Mouse (Mus musculus): Measurements from ENCODE around the gene Mbnl2. TPM values are rescaled to one million over a fixed set of nuclear protein-coding genes. Genes with fewer than 3 reads are reported as not detected.

The Mbnl2 gene
- polyA plus RNA-seq, 1 experiment from 2014 or later = 71.5 TPM

DNA sequence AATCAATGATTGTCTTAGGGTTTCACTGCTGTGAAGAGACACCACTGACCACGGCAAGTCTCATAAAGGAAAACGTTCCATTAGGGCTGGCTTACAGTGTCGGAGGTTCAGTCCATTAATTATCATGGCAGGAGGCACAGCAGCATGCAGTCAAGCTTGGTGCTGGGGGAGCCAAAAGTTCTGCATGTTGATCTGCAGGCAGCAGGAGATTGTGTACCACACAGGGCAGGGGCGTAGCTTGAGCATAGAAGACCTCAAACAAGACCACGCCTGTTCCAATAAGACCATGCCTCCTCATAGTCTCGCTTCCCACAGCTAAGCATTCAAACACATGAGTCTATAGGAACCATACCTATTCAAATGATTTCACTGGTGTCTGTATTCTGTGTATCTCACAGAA, 85.7 kb downstream of the Mbnl2 start:
- Histone ChIP-seq H3K4me1 (peaks cover 21% of the 10 kb centered on the region), H3K4me3 (no peak overlapping the region), H3K9me3 (no peaks in the 10 kb centered on the region), H3K36me3 (peaks cover 9% of the 10 kb centered on the region; the same call in 1 of the 2 replicates), H3K27me3 (ENCODE audit: insufficient read depth, poor library complexity, severe bottlenecking) (no peaks in the 10 kb centered on the region), H3K27ac (no peak overlapping the region)
- WGBS = 88% methylated on average over 6 of the region's 6 CpGs
- no peak for DNase-seq (ENCODE audit: low spot score)

DNA sequence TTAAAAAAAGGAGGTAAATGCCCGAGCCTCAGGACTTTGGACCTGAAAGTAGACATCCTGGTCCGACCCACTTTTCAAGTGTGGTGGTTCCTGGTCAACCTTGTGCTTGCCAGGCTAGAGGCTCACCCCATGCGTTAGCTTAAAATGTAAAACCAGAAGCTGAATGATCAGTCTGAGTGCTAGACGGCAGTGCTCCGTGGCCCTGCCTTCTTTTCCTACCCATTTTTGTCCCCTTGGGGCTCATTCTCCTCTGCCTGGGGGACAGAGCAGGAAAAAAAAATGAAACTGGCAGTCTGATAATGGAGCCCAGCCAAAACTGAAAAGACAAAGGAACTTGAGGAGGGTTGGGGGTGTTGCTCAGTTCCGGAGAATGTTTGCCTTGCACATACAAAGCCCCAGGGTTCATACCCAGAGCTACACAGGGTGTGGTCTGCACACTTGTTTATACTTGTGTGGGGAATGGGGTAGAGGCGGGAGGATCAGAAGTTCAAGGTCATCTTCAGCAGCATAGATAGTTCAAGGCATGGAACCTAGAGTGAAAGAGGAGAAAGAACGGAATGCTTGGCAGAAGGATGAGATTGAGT, 87.0 kb downstream of the Mbnl2 start:
- no peak for DNase-seq (ENCODE audit: low spot score)
- 75% methylated on average over 8 of the region's 8 CpGs for WGBS
- H3K9me3 ChIP-seq = no peaks in the 10 kb centered on the region
- no peak overlapping the region for H3K4me3 ChIP-seq
- no peaks in the 10 kb centered on the region for H3K27me3 ChIP-seq (ENCODE audit: insufficient read depth, poor library complexity, severe bottlenecking)
- H3K36me3 ChIP-seq = peaks cover 12% of the 10 kb centered on the region; the same call in 1 of the 2 replicates
- H3K4me1 ChIP-seq = peaks cover 20% of the 10 kb centered on the region
- peak overlapping the region; percentile 56; the same call in 1 of the 2 replicates for H3K27ac ChIP-seq

DNA sequence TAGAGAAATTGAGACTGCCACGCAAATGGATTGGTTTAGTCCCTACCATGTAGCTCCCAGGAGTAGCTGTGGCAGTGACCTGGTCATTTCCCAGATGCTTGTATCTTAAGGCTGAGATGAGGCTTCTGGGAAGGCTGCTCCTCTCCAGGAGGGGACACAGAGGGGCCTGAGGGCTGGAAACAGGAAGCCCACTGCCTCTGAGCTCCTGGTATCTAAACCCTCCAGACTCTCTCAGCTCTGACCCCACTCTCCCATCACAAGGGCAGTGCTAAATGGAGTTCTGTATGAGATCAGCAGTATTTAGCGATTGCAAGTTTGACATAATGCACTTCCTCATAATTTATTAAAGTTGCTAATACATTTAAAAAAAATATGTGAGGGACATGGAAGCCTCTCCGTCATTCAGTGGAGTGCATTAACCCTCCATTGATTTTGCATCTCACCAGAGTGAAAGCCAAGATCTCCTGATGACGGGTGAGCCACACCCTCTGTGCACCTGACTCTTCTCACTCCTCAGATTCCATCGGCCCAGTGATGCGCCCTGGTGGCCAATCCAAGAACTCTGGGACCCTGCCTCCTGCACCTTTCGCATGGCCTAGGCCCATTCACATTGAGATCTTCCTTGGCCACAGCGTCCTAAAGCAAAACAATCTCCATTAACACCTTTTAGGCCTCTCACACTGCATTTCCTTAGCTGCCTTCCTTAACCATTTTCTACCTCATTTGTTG, 87.8 kb downstream of the Mbnl2 start:
- Histone ChIP-seq H3K4me1 (peaks cover 27% of the 10 kb centered on the region), H3K4me3 (no peak overlapping the region), H3K27me3 (ENCODE audit: insufficient read depth, poor library complexity, severe bottlenecking) (no peaks in the 10 kb centered on the region), H3K36me3 (peaks cover 12% of the 10 kb centered on the region; the same call in 1 of the 2 replicates), H3K27ac (peak overlapping the region; percentile 56), H3K9me3 (no peaks in the 10 kb centered on the region)
- DNase-seq (ENCODE audit: low spot score) = no peak
- 71% methylated on average over 8 of the region's 8 CpGs for WGBS

DNA sequence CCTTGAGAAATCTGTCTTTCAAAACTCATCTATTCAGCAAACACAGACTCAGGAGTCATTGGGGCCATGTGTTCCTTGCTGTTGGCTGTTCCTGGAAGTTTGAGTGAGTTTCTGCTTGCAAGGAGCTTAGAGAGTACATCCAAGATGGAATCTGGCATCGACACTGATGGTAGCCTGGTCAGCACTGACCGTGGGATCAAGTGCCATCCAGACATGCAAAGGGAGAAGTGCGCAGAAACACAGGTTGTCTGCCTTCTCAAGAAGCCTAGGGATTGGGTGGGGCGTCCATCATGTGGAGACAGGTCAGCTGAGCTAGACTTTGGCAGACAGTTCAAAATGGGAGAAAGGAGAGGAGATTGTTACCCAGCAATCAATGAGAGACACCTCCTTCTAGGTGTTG, 89.6 kb downstream of the Mbnl2 start:
- Histone ChIP-seq H3K4me3 (no peak overlapping the region), H3K27ac (no peak overlapping the region), H3K36me3 (0 out of 2 replicates have a peak, but pooled peaks cover 6% of the 10 kb centered on the region), H3K27me3 (ENCODE audit: insufficient read depth, poor library complexity, severe bottlenecking) (no peaks in the 10 kb centered on the region), H3K4me1 (peaks cover 45% of the 10 kb centered on the region), H3K9me3 (no peaks in the 10 kb centered on the region)
- 94% methylated on average over 4 of the region's 4 CpGs for WGBS
- no peak for DNase-seq (ENCODE audit: low spot score)

DNA sequence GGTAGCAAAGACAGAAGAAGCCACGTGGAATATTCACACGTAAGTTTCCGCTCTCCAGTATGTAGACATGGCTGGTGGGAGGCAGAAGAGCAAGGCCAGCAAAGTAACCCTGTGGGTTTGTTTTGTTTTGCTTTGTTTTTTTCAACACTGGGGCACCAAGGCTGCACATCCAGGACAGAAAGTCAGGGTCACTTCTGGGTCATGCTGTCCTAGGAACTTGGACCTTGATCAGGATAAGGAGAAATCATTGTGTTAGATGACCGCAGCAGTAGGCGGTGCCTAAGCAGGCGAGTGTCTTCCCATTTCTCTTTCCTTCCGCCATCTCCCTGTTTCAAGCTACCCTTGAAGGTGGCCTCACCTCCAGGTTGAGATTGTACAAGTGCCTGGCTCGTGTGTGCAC, 91.5 kb downstream of the Mbnl2 start:
- 0 out of 2 replicates have a peak, but pooled peaks cover 6% of the 10 kb centered on the region for H3K36me3 ChIP-seq
- no peaks in the 10 kb centered on the region for H3K9me3 ChIP-seq
- H3K27me3 ChIP-seq (ENCODE audit: insufficient read depth, poor library complexity, severe bottlenecking) = no peaks in the 10 kb centered on the region
- peaks cover 62% of the 10 kb centered on the region for H3K4me1 ChIP-seq
- H3K27ac ChIP-seq = no peak overlapping the region
- no peak for DNase-seq (ENCODE audit: low spot score)
- 84% methylated on average over 8 of the region's 8 CpGs for WGBS
- H3K4me3 ChIP-seq = no peak overlapping the region

DNA sequence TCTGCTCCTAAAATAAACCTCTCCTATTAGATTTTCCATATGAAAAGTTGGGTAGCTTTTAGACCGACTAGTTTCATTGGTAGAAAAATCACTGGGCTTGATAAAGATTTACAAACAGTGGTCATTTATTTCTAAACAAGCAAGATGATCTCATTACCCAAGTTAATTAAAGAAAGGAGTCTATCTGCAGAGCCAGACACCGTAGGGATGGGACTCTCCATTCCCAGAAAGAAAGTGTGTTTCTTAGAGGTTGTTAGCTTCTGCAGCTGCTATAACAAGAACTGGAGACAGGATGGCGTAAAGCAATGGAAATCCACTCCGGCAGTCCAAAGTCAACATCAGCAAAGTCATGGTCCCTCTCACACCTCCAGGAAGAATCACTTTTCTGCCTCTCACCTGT, 92.1 kb downstream of the Mbnl2 start:
- no peaks in the 10 kb centered on the region for H3K9me3 ChIP-seq
- peaks cover 65% of the 10 kb centered on the region for H3K4me1 ChIP-seq
- H3K27me3 ChIP-seq (ENCODE audit: insufficient read depth, poor library complexity, severe bottlenecking) = no peaks in the 10 kb centered on the region
- no peak overlapping the region for H3K27ac ChIP-seq
- 0 out of 2 replicates have a peak, but pooled peaks cover 6% of the 10 kb centered on the region for H3K36me3 ChIP-seq
- WGBS = 85% methylated on average over 4 of the region's 4 CpGs
- DNase-seq (ENCODE audit: low spot score) = no peak
- H3K4me3 ChIP-seq = no peak overlapping the region

DNA sequence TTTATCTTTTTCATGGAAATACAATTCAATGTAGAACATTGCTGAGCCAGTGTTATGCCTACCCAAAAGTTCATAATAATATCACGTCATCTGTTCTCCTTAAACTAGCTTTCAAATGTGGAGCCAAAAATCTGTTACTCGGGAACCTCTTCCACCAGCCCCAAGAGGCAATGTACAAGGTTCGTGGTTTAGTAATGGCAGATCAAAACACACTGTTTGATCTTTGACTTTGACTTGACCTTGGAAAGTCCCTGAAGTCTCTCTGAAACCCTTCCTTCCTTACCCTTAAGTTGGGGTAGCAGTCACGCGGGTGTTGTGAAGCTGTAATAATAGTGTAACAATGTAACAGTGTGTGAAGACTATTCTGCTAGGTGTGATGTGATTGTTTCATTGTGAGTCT, 93.0 kb downstream of the Mbnl2 start:
- no peak for DNase-seq (ENCODE audit: low spot score)
- Histone ChIP-seq H3K27me3 (ENCODE audit: insufficient read depth, poor library complexity, severe bottlenecking) (no peaks in the 10 kb centered on the region), H3K27ac (peak overlapping the region; percentile 59), H3K4me3 (no peak overlapping the region), H3K9me3 (no peaks in the 10 kb centered on the region), H3K36me3 (0 out of 2 replicates have a peak, but pooled peaks cover 6% of the 10 kb centered on the region), H3K4me1 (peaks cover 67% of the 10 kb centered on the region)
- 74% methylated on average over 5 of the region's 5 CpGs for WGBS

DNA sequence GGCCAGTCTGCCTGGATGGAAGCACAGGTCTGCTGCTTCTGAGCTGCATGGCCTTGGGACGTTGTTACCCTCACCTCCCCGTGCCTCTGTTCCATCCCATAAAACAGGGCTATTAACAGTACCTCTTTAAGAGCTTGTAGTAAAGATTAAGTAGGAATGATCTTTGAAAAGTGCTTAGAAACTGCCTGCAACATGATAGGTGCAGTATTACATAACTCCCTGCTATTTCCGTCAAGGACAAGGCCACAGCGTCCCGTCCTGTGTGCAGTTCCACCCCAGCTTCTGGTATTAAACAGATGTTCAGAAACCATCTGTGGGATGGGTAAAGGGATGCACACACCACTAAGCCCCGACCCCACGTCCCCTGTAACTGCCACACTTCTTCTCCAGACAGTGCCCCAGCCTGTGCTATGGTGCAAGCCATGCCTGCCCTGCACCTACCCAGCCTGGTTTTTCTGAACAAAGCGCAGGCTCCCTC, 93.5 kb downstream of the Mbnl2 start:
- Histone ChIP-seq H3K27ac (peak overlapping the region; percentile 59), H3K27me3 (ENCODE audit: insufficient read depth, poor library complexity, severe bottlenecking) (no peaks in the 10 kb centered on the region), H3K9me3 (no peaks in the 10 kb centered on the region), H3K4me1 (peaks cover 72% of the 10 kb centered on the region), H3K36me3 (0 out of 2 replicates have a peak, but pooled peaks cover 3% of the 10 kb centered on the region), H3K4me3 (no peak overlapping the region)
- no peak for DNase-seq (ENCODE audit: low spot score)
- 62% methylated on average over 8 of the region's 8 CpGs for WGBS

DNA sequence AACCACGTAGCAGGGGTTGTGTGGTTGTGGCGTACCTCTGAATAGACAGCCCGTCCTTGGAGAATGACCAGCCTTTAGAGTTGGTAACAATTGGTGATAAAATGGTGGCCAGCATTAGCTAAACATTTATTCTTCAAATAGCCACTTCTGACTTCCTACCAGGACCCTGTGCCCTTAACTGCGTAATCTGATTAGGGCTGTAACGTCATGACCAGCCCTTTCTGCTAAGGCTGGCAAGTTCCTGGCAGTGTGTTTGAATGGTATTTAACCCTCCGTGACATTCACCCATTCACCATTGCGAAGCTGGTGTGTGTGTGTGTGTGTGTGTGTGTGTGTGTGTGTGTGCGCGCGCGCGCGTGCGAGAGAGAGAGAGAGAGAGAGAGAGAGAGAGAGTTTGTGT, 94.6 kb downstream of the Mbnl2 start:
- H3K4me3 ChIP-seq = no peak overlapping the region
- no peaks in the 10 kb centered on the region for H3K9me3 ChIP-seq
- no peaks in the 10 kb centered on the region for H3K27me3 ChIP-seq (ENCODE audit: insufficient read depth, poor library complexity, severe bottlenecking)
- H3K27ac ChIP-seq = 0 out of 2 replicates have a peak overlapping the region, but pooled peaks have one; percentile 13
- no peak for DNase-seq (ENCODE audit: low spot score)
- 0 out of 2 replicates have a peak, but pooled peaks cover 3% of the 10 kb centered on the region for H3K36me3 ChIP-seq
- WGBS = 77% methylated on average over 14 of the region's 14 CpGs
- peaks cover 73% of the 10 kb centered on the region for H3K4me1 ChIP-seq

DNA sequence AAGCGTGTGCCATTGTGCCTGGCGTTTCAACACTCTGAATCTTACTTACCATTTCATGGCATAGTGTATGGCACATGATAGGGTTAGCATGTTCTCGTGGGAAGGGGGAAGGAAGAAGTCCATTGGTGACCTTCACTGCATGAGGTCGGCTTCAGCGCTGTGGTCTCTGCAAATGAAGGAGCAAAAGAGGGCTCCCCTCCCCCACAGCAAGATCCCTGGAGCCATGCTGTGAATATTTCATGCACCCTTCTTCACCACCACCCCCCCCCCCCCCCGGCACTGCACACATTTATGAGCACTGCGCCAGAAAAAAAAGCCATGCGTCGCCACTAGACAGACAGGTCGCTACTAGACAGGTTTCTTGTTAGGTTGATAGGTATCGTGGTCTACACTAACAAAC, 95.2 kb downstream of the Mbnl2 start:
- DNase-seq (ENCODE audit: low spot score) = no peak
- H3K9me3 ChIP-seq = no peaks in the 10 kb centered on the region
- H3K36me3 ChIP-seq = 0 out of 2 replicates have a peak, but pooled peaks cover 3% of the 10 kb centered on the region
- H3K4me1 ChIP-seq = peaks cover 76% of the 10 kb centered on the region
- no peak overlapping the region for H3K4me3 ChIP-seq
- H3K27me3 ChIP-seq (ENCODE audit: insufficient read depth, poor library complexity, severe bottlenecking) = no peaks in the 10 kb centered on the region
- WGBS = 83% methylated on average over 11 of the region's 11 CpGs
- 0 out of 2 replicates have a peak overlapping the region, but pooled peaks have one; percentile 13 for H3K27ac ChIP-seq

DNA sequence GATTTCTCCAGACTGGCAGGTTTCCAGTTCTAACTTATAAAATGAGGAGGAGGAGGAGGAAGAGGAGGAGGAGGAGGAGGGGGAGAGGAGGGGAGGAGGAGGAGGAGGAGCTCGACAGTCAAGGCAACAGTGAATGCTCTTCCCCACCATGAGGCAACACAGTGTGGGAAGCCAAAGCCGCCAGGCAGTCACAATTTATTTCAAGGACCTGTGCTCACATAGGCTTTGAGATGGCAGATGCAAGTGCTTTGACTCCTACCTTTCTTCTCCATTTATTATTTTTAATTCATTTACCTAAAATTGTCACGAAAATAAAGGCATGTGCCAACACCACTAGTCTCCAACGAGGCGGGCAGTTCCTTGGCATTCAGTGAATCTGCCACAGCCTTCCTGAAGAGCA, 95.7 kb downstream of the Mbnl2 start:
- 0 out of 2 replicates have a peak, but pooled peaks cover 3% of the 10 kb centered on the region for H3K36me3 ChIP-seq
- 71% methylated on average over 5 of the region's 5 CpGs for WGBS
- DNase-seq (ENCODE audit: low spot score) = no peak
- H3K9me3 ChIP-seq = no peaks in the 10 kb centered on the region
- H3K27me3 ChIP-seq (ENCODE audit: insufficient read depth, poor library complexity, severe bottlenecking) = no peaks in the 10 kb centered on the region
- no peak overlapping the region for H3K4me3 ChIP-seq
- H3K27ac ChIP-seq = no peak overlapping the region
- peaks cover 82% of the 10 kb centered on the region for H3K4me1 ChIP-seq

DNA sequence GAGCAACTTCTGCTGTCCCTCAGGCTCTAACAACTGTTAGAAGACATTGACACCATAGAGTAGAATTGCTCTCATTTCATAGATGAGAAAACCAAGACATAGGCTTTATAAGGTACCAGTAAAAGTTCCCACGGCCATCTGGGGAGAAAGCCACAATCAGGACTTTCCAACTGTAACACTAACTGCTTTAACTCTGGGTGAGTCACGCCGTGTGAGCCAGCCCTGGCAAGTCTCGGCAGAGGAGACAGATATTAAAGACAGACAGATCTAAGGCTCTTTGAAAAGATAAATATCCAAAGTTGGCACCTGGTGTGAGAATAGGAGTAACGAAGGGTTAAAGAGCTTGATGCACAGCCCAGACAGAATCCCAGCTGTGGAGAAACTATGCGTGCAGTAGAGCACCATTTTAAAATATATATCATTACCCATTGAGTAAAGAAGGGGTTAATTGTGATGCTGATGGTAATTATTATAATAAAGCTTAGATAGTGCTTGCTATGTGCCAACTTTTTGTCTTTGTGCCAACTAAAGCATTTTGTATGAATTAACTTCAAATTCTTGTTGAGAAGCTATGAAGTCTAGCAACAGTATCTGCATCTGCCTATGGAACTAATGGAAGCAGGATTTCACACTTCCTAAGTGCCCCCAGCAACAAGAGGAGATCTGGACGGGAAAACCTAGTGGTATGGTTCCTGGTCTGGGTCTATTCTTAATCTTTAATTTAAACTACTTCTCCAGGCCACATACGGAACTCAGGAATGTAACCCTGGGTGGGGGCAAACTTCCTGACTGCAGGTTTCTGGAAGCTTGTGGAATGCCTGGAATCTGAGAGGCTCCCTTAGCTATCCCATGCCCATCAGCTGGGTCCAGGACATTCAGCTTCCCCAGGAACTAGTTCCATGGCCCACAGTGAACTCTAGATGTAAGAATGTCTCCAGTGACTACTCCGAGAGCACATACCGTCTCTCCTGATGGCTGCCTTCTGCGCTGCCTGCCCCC, 97.9 kb downstream of the Mbnl2 start:
- WGBS = 39% methylated on average over 11 of the region's 11 CpGs
- Histone ChIP-seq H3K27me3 (ENCODE audit: insufficient read depth, poor library complexity, severe bottlenecking) (no peaks in the 10 kb centered on the region), H3K9me3 (no peaks in the 10 kb centered on the region), H3K4me3 (0 out of 2 replicates have a peak overlapping the region, but pooled peaks have one; percentile 1), H3K36me3 (0 out of 2 replicates have a peak, but pooled peaks cover 2% of the 10 kb centered on the region), H3K4me1 (peaks cover 83% of the 10 kb centered on the region), H3K27ac (peak overlapping the region; percentile 70; the same call in 1 of the 2 replicates)
- DNase-seq (ENCODE audit: low spot score) = no peak

Data from heart, embryonic 10.5 days (tissue).